Mouse (Mus musculus) gastrocnemius, adult 8-10 months (tissue): ENCODE results near the gene Triap1. TPM values are rescaled to one million over a fixed set of nuclear protein-coding genes. Genes with fewer than 3 reads are reported as not detected.
A peak's percentile ranks its signal among the peaks of the same experiment; 100 is the strongest.
"Not testable (repeated sequence)": the region's sequence is repeated elsewhere in the genome, so short reads cannot be mapped to it uniquely, and the experiment has no call there.

Experiments
- DNase-seq, 2 experiments: peaks; one replicate each; pipeline ENCODE4 v3.0.0; 2022; ENCODE audit warnings: low spot score in 2 of 2
- total RNA-seq, 4 experiments: library from RNA; stranded (reverse); gene quantifications; 2 replicates each; pipeline ENCODE4 v1.2.4; 2022

Triap1 gene
- total RNA-seq: 10 to 100 TPM; 18.9 to 23.7 (median 20.1) TPM

DNA sequence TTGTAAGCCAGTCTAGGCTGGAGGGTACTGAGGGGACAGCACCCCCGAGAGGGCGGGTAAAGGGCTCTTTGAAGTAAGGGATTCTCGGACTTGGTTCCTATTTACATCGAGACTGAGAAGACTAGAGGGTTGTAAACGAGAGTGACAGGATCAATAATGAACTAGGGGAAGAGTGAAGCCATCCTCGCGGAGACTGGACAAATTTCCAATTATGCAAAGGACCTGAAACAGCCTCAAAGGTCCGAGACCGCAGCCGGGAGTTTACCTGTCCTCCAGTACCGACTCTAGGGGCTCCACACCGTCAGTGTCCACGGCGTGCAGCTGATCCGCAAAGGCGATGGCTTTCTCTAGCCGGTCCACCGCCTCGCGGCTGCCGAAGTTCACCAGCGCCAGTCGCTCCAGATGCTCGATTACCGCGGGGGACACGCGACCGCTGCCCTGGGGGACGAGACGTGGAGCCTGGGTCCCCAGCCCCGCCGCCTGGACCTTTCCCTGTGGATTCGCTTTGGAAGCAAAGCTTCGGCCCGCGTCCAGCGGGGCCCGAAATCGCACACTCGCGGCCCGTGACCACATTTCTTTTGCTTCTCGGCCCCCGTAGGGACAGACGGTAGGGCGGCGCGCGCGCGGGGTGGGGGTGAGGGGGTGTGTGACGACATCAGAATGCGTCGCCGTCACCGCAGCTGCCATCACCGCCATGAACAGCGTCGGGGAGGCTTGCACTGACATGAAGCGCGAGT is at the start of gene Triap1, which contains the start of gene Gatc:
TSS of gene Triap1 (plus strand) at position 649 of the 737 bp plus-strand sequence.
TSS of gene Gatc (minus strand) at position 602 of the 737 bp plus-strand sequence.
- peak; percentile 72 to 78 for DNase-seq

DNA sequence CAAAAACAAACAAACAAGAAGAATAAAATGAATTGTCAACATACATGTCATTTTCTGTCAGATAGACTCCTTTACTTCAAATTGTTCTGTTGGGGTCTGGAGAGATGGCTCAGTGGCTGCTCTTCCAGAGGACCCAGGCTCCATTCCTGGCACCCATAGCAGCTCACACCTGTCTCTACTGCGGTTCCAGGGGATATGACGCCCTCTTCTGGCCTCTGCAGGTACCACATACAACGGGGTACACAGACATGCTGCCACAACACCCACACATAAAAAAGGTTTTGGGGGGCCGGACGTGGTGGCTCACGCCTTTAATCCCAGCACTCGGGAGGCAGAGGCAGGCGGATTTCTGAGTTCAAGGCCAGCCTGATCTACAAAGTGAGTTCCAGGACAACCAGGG is 46.9 kb upstream of the Triap1 start:
- no peak for DNase-seq

DNA sequence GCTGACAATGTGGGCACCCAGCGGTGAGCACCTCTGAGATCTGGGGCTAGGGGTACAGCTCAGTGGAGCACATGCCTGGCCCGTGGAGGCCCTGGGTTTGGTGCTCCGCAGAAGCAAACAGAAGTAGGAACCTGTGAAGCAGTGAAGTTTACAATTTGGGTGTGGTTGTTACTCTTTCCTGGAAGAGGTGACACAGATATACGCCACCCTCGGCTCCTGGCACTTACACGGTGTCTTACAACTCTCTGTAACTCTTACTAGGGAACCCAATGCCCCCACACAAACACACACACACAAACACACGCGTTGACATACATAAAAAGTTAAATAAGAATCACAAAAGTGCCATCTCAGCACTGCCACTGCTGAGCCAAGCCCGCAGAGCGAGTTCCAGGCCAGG is 44.7 kb upstream of the Triap1 start:
- DNase-seq: no peak

DNA sequence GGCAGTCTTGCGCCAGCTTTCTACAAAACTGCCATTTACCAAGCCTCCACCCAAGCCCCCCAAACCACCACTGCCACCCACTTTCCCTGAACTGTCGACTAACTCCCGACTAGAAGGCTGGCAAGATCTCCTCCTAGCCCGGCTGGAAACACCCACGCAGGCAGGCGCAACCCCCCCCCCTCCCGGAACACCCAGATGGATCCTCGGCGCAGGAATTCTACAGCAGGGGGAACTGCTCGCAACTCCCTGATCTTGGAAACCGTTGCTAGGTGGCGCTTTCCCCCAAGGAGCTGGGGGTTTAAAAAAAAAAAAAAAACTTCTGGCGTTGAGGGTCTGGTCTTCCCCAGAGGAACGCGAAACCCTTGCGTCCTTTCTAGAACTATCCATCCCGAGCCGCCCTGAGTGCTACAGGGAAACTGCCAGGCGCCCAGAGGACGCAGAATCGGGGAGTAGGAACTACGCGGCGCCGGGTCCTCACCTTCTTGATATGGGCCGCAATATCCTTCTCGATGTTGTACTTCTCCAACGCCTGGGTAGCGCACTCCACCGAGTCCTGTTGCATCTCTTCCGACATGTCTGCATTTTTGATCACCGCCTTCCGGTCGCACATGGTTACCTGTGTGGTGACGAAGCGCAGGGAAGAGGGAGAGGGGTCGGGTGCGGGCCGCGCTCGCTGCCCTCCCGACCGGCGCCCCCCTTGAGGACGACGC is 40.8 kb upstream of the Triap1 start:
- DNase-seq: peak in 1 of 2 experiments; percentile 33

DNA sequence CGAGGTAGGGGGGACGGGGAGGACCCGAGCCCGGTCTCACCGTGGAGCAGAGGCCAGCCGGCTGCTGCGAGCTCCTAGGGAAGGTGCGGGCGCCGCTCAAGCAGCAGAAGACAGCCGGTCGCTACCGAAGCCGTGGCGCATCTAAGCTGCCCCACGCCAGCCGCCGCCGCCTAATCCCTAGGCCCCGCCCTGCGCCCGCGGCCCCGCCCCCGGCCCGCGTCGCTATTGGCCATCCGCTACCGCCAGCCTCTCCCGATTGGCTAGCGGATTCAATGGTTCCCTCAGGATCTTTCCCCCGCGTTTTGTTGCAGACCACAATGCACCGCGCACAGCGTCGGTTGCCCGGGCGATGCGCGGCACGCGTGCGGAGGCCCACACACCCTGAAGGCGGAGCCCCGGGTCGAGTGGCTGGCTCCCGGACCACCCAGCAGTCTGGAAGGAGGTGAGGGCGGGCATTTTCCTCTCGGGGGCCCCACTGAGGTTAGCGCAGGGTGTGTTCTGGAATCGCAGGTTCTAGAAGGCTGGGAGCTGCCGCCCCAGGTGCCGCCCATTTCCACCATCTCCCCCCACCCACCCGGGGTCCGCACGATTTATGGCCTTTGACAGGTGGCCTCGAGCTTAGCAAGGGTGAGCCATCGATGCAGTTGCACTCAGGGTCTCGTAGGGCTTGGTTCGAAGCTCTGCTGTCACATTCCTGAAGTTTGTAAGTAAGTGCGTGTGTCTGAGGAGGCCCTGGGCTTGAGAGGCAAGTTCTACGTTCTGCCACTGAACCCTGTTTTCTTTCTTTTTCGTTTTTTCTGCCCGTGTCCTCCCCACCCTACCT is 40.0 kb upstream of the Triap1 start, which contains the start of gene Dynll1:
TSS of gene Dynll1 (minus strand) at position 208 of the 823 bp plus-strand sequence.
- DNase-seq: peak; percentile 97 to 98

DNA sequence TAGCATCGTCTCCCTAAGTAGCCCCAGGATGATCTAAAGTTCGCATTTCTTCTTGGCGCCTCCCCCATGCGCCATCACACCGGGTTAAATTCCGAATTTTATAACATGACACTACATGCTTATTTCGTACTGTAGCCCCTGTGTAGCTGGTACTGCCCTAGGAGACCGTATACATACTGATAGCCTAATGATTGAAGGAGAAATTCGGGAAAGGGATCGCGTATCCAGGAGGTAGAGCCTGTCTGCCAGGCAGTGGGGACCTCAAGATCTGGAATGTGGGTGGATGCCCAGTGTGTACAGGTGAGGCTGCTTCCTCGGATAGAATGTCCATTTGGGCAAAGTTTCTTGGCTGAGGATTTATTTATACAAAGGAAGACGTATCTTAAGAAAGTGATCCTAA is 39.4 kb upstream of the Triap1 start:
- DNase-seq: no peak

DNA sequence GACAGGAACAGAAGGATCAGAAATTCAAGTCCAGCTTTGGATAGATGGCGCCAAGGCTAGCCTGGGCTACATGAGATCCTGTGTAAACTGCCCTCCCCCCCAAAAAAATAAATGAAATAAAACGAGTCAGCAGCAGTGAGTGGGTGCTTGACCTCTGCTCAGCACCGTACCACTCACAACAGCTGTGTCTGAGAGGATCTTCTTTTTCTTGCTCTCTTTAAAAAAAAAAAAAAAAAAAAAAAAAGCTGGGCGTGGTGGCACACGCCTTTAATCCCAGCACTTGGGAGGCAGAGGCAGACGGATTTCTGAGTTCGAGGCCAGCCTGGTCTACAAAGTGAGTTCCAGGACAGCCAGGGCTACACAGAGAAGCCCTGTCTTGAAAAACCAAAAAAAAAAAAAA is 38.8 kb upstream of the Triap1 start:
- DNase-seq: not testable (repeated sequence)

DNA sequence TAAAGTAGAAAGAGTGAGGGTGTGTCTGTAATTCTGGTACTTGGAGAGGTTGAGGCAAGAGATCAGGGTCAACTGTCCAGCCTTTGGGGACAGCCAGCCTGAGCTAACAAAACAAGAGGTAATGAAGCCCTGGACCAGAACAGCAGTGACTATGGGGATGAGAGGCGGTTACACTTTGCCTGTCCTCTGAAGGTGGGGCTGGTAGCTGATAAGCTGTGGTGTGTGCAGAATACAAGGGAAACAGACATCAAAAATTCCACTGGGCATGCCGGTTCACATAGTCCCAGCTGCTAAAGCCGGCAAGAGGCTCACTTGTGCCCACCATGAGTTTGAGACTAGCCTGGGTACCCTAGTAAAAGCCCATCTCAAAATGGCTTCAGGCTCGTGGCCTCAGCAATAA is 28.7 kb upstream of the Triap1 start:
- no peak for DNase-seq

DNA sequence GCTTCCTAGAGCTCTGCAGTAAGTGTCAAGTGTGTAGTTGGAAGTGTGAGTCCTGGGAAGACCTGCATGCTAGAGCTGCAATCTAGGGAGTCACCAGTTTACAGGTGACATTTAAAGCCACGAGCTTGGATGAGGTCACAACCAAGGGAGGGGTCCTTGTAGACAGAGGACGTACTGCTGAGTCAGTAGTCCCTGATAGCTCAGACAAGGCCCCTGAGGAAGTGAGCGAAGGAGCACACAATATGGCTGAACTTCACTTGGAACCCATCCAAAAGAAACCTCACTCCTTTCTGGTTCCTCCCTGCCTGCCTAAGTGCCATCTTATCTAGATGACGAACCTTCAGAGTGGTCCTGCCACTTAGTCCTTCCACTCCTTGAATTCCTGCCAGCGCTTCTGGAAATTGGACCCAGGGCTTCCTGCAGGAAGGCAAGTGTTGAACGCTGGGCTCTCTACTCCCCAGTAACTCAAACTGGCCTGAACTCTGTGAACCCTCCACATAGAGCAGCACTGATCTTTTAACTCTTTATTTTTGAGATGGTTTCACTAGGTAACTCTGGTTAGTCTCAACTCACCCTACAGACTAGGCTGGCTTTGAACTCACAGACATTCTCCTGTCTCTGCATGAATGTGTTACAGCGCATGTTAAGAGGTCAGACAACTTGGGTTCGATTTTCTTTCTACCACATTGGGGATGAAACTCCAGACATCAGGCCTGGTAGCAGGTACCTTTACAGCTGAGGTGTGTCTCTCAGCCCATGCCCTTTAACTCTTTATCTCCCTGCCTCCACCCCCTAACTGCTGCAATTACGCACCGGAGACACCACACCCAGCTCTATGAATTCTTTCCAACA is 28.0 kb upstream of the Triap1 start:
- DNase-seq: no peak

DNA sequence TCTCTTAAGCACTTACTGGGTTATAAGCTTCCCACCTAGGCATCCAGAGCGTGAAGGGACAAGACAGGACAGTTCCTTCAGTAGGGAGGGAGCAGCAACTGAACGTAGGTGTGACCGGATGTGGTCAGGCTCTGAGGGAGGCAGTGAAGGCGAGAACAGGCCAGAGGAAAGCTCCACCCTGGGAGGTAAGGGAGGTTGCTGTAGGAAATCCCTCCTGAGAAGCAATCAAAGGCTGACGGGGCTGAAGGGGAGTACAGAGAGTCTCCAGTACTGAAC is 27.4 kb upstream of the Triap1 start:
- DNase-seq: no peak

DNA sequence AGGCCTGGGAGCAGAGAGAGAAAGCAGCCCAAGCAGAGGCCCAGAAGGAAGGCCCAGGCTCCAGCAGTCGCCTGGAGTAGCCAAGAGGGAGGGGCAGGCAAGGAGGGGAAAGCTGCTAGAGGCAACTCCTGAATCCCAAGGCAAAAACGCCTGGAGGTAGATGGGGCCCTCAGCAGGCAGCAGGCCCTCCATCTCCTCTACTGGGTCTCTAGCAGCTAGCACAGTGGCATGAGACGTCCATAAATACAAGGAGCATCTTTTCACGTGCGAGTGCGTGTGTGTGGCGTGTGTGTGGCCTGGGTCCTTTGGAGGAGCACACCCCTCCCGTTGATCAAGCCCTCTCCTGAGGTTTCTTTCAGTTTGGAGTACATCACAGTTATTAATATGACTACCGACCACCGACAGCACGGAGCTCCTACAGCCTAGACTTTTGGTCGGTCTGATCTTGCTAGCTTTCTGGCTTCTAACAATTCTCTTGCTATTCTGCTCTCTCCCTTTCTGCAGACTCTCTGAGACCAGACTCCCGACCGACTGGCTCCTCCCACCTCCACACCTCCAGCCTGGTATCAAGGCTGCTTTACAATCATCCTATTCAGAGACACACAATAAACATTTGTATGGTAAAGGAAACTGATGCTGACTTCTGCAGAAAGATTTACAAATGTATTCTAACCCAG is 23.9 kb upstream of the Triap1 start:
- DNase-seq: no peak

DNA sequence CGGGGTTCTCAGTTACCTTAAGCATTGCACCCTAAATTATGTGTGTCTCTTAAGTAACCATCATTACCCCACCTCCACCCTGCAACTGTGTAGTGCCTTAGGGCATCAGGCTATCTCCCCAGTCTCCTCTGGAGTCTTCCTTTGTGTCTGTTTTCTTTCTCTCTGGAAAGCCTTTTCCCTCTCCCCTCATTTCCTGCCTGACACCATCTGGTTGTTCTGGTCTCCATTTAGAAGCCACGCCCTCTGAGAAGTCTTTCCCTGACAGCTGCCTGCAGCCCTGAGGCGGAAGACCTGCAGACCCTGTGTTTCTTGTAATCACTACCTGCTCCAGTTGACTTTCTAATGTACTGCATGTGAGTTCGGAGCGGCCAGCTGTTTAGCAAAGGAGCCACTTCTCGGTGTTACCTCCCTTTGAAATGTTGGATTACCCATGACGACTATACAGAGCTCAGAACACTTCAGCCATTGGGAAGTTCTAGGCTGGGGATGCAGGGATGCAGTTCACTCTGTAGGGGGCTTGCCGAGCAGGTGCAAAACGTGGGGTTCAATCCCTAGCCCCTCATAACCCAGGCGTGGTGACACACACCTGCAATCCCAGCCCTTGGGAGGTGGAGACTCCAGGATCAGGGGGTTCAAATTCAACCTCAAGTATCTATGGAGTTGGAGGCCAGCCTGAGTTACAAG is 23.2 kb upstream of the Triap1 start:
- no peak for DNase-seq

DNA sequence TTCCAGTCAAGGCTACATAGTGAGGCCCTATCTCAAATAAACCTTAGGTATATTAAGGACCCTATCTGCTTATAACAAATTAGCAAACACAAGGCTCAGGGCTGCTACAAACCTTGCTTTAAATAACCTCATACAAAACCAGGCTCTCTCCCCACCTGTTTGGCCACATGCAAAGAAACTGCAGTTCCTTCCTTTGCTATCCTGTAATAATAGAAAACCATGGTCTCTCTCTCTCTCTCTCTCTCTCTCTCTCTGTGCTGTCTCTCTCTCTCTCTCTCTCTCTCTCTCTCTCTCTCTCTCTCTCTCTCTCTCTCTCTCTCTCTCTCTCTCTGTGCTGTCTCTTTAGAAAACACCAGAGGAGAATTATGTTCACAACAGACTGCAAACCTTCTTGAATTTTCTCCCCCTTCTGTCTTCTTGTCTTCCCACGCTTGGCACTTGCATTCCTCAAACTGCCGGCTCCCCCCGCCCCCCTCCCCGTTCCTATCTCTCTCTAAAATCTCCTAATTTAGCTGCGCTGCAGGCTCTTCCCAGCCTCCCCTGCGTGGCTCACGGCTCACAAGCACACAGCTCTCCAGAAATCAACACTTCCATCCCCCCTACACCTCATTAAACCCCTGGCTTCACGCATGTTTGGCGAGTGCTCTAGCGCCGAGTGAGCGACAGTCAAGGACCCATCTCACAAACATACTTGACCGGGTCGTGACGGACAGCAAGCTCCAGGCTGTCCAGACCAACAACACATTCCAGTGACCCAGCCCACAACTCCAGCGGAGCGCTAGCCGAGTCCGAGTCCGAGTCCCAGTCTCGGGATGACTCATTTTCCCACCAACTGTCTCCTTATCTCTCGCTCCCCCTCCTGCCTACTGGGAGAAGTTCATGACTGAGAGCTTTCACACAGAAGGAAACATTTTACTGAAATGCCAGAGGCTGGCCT is 21.8 kb upstream of the Triap1 start:
- peak; percentile 50 to 57 for DNase-seq

DNA sequence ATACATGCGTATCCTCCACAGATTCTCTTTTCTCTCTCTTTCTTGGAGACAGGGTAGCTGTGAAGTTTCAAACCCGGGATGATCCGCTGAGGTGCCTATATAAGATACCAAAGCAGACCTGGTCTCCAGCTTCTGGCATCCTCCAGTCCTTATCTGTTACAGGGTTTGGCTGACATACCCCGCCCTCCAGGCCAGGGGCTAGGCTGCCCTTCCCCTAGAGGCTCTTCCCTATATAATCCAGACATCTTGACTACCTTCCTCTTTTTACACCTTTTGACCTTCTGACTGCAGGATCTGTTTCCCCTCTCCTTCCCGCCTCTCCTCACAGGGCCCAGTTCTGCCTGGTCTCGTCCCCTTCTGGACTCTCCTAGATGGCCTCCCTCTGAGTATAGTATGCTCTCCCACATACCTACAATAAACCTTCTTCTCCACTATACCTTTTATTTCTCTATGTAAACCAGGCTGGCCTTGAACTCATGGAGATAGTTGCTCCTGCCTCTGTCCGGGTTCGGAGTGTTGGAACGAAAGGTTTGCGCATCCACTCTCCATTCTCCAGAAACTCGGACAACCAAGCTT is 14.7 kb upstream of the Triap1 start:
- DNase-seq: no peak

DNA sequence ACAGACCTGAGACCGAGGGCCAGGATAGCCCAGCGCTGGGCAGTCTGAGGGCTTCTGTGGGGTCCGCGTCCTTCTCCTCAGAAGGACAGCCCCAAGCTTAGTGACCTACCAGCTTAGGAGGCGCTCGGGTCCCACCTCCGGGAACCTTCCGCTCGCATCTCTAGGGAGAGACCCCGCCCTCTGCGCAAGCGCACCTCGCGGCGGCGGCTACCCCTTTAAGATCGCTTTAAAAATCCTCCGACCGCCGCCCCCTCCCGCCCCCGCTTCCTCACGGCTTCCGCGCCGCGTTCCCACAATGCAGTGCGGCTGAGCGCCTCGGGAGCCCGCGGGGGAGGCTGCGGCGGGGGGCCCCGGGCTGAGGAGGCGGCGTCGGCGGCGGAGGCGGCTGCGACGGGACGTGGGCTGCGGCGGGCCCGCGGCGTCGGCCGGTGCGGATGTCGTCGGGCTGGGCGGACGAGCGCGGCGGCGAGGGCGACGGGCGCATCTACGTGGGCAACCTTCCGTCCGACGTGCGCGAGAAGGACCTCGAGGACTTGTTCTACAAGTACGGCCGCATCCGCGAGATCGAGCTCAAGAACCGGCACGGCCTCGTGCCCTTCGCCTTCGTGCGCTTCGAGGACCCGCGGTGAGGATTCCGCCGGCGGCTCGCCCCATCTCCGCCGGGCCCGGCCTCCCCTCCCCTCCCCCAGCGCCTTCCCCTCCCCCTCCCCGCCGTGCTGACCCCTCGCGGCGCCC is 14.0 kb upstream of the Triap1 start, which contains the start of gene Srsf9:
TSS of gene Srsf9 (plus strand) at position 303 of the 735 bp plus-strand sequence.
- DNase-seq: peak; percentile 93

DNA sequence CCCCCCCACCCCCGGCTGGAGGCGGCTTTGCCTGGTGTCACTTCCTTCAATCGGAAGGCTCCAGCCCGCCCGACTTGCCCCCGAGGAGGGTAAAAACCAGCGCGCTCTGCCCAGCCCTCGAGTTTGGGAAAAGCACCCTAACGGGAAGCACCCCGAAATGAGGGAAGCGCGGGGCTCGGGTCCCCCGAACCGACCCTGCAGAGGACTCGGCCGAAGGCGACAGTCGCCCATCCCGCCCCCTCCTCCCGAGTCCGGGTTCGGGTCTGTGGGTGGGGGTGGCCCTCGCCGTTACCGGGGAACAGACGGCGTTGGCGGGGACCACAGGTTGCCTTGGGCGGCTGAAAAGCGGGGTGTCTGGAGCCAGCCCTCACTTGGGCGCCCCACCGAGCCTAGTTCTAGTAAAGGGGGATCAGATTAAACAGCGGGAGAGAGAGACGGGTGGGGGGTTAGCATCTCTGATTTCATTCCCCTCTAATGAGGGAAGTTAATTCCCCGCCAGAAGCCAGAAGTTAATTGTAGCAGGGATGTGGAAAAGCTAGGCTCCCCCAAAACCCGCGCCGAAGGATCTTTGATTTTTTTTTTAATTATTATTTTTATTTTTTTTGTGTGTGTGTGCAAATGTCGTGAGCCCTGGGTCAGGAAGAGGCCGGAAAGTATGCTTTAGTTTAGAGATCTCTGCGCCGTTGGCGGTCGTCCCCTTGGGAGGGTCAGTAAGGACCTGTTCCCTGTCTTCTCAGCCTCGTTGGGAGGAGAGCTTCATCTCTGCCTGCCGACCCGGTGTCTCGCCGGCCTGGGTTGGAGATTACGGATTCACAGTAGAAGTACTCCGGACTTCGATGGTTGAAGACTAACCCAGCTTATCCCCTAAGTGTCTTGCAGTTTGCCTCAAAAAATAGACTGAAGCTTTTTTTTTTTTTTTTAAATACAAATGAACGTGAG is 13.1 kb upstream of the Triap1 start:
- DNase-seq: no peak

DNA sequence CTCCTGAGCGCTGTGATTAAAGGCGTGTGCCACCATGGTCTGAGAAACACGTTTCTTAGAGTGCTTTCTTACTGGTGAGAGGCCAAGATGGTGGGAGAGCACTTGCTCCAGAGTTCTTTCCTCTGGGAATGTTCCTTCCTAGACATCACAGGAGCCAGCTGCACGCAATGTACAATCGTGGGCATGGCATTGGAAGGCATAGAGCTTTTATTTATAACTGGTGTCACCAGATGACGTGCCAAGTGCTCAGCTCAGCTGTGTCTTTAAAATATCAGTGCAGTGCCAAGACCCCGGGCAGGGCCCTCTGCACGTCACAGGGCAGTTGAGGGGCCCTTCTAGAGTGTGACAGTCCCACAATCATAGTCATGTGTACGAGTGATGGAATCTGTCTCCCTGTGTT is 10.1 kb upstream of the Triap1 start:
- no peak for DNase-seq
